Mouse (Mus musculus): ENCODE data around the gene Gm1673.
A peak's percentile ranks its signal among the peaks of the same experiment; 100 is the strongest.

Gm1673 gene

GRCm38 (mm10) chr5:33997829-33998504, 14.7 kb downstream of the Gm1673 start:
- DNase-seq, result no peak

DNA sequence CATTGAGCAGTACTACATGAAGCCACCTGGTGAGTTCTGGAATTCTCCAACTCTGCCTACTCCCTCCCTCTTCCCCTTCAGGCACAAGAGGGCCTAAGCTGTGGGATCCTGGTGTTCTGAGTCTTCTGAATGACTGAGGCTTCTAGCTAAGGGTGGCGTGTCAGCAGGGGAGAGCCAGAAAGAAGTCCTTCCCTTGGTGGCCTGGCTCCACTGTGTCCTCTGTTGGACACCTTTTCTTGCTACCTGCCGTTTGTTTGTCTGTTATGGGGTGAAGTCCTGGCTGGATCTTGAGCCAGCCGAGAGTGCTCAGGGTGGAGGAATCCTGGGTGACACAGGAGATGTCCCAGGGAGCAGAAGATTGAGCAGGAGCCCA, 15.3 kb downstream of the Gm1673 start:
- no peak for DNase-seq

- peak; percentile 41 for DNase-seq
Measured at GRCm38 (mm10) chr5:33999466-34000090, 16.3 kb downstream of the Gm1673 start.

DNA sequence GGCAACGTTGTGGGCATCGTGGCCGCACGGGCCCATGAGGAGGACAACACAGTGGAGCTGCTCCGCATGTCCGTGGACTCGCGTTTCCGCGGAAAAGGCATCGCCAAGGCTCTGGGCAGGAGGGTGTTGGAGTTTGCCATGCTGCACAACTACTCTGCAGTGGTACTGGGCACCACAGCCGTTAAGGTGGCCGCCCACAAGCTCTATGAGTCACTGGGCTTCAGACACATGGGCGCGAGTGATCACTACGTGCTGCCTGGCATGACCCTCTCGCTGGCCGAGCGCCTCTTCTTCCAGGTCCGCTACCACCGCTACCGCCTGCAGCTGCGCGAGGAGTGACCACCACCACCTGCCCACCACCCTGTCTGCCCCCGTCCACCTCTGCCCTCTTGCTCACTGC, 17.6 kb downstream of the Gm1673 start:
- DNase-seq, result no peak

- DNase-seq, result no peak
Measured at GRCm38 (mm10) chr5:34001401-34001800, 18.2 kb downstream of the Gm1673 start.

DNA sequence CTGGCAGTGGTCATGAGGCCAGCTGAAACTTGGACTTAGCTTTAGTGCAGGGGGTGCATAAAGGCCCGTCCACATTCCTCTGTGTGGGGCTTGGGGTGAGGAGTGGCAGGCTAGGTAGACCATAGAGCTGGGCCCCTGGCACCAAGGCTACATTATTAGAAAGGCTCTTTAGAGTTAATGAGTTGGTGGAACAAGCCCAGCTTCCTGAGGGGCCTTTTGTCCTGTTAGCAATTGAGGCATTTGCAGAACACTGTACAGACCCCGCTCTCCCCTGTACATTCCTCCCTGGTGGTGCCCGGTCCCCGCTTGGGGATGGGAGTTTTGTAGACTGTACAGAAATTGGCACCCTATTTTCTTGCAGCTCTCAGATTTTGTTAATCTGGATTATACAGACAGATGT, 19.4 kb downstream of the Gm1673 start:
- no peak for DNase-seq

DNA sequence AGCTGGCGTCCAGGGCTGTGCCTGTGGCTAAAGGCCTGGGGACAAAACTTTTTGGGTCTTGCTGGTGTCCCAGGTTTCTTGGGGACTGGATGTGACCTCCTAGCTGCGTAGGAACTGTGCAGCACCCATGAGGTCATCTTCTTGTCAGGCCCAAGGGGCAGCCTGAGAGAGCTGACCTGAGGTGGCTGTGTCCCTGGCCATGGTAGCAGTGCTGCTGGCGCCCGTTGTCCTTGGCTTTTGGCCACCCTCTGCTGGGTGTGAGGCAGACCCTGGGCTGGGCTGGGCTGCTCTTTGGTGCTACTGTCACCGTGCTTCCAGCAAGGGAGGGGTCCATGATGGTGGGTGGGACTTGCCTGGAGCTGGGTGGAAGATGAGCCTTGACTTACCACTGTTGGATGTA, 21.4 kb downstream of the Gm1673 start:
- DNase-seq, result no peak

- no peak for DNase-seq
Measured at GRCm38 (mm10) chr5:34006832-34007231, 23.6 kb downstream of the Gm1673 start.

DNA sequence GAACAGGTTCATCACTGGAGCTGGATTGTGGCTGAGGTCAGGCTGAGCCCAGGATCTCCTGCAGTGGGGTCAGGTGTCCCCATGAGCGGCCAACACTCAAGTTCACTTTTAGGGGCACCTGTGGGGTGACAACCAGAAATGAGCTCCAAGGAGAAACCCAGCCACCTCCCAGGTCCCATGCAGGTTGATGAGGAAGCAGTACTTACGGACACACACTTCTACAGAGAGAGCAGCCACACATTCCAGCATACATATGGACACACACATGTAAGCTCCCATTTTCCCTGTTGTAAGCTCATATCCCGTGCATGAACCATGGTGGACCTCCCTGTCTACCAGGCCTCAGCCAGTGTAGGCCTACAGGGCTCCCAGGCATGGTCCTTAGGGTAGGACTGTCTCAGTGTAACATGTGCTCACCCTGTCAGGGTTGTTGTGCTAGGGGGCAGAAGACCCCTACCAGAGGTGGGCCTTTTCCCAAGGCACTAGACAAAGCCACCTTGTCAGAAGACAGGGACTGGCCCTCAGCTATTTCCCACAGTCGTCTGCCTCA, 24.2 kb downstream of the Gm1673 start:
- DNase-seq, result no peak

DNA sequence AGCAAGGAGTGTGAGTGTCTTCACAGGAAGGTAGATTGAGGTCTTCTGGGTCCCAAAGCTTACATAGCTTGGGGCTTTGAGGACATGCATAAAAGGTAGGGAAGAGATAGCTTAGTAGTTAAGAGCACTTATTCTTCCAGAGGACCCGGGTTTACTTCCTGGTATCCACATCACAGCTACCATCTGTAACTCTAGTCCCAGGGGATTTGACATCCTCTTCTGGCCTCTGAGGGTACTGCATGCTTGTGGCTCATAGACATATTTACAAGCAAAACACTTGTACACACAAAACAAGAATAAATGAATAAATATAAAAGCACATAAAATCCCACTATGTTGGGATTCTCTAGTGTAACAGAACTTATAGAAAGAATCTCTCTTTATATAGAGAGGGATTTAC, 31.4 kb downstream of the Gm1673 start:
- no peak for DNase-seq

DNA sequence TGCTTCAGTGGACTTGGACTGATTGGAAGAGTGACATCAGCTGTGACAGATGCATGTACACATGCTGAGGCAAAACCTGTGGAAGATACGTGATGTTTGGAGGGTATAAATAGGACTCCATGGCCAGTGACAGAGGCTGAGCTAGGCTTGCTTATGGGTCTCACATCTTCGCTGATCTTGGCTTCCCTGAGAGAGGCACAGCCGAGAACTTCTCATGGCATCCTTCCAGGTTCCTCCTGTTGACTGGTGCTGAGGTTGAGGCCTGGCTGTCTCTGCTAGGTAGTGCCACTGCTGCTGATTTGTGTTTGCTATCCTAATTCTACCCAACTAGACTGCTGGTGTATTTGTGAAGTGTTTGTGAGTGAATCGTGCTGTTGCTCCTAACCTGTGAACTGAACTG, 35.7 kb downstream of the Gm1673 start:
- no peak for DNase-seq

DNA sequence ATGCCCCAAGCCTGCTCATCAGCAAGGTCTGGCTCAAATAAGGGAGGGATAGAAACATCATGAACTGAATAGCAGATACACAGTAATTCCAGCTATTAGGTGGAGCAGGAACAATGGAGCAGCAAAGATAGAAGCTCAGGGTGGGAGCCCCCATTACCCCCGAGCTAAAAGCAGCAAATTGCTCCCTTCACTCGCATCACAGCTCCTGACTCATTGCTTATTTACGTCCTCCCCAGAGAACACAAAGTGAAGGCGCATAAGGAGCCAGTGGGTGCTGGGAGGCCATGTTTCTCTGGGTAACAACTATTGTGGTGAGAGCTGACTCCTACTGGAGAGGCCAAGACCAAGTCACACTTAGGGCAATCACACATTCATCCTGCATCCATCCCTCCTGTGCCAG, 46.9 kb downstream of the Gm1673 start:
- no peak for DNase-seq

GRCm38 (mm10) chr5:34031022-34031421, 47.8 kb downstream of the Gm1673 start:
- DNase-seq, result no peak

DNA sequence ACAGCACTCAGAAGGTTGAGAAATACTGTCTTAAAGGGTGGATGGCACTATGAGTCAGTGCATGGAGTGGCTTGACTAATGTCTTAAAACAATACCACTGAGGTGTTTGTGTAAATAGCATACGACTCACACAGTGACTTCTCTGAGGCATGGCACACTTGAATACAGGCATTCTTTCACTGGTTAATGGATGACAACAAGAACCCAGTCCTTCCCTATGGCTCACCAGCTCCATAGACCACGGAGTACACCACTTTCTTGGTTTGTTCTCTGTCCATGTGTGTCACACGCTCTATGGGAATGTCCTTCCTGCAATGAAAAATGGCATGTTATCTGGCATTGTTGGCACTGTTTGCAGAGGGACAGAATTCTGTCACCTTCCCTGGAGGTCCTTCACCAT, 49.3 kb downstream of the Gm1673 start:
- DNase-seq, result no peak

All from kidney, postnatal 10 days (tissue).